Mouse (Mus musculus) lung, postnatal 0 days (tissue): ENCODE results near the gene Urm1. TPM values are rescaled to one million over a fixed set of nuclear protein-coding genes. Genes with fewer than 3 reads are reported as not detected.

Experiments used
- ATAC-seq: fragments of 200-750 bp; cut with Nextera tagmentation; 2 replicates; pipeline ENCODE4 v1.8.0; 2017; ENCODE audit warnings: moderate library complexity
- DNase-seq: peaks from one replicate; pipeline ENCODE4 v3.0.0-alpha.2; 2016; ENCODE audit warnings: low spot score
- H3K27ac ChIP-seq: fragments of 300-500 bp; sonication (generic); 2 replicates; pipeline ENCODE4 v1.5.1; 2014; ENCODE audit warnings: antibody characterized with exemption, mild to moderate bottlenecking, low read length, mixed read lengths
- H3K27me3 ChIP-seq: fragments of 300-500 bp; sonication (generic); replicated peaks from 2 replicates; pipeline ENCODE4 v1.6.1; 2014; ENCODE audit warnings: low read length, mixed read lengths; ENCODE audit not compliant: insufficient read depth
- H3K36me3 ChIP-seq: fragments of 300-500 bp; sonication (generic); 2 replicates; pipeline ENCODE4 v1.6.1; 2014; ENCODE audit warnings: low read length, mixed read lengths; ENCODE audit not compliant: insufficient read depth
- H3K4me1 ChIP-seq: fragments of 300-500 bp; sonication (generic); 2 replicates; pipeline ENCODE4 v1.6.1; 2014; ENCODE audit warnings: antibody characterized with exemption, low read depth, low read length, mixed read lengths; ENCODE audit not compliant: insufficient read depth
- H3K4me2 ChIP-seq: fragments of 300-500 bp; sonication (generic); replicated peaks from 2 replicates; pipeline ENCODE4 v1.6.1; 2014; ENCODE audit warnings: low read depth, mild to moderate bottlenecking, low read length, moderate library complexity, mixed read lengths
- H3K4me3 ChIP-seq: fragments of 300-500 bp; sonication (generic); 2 replicates; pipeline ENCODE4 v1.5.1; 2014; ENCODE audit warnings: low read depth, low read length
- H3K9ac ChIP-seq: fragments of 300-500 bp; sonication (generic); replicated peaks from 2 replicates; pipeline ENCODE4 v1.6.1; 2014; ENCODE audit warnings: low read depth, mild to moderate bottlenecking
- H3K9me3 ChIP-seq: fragments of 300-500 bp; sonication (generic); 2 replicates; pipeline ENCODE4 v1.6.1; 2016; ENCODE audit warnings: low read length, mixed read lengths
- CTCF ChIP-seq: IDR thresholded peaks from 2 replicates; pipeline ENCODE4 v1.5.1; 2016; ENCODE audit warnings: antibody characterized with exemption, mild to moderate bottlenecking
- EP300 ChIP-seq: IDR thresholded peaks from 2 replicates; pipeline ENCODE4 v1.6.1; 2016; ENCODE audit warnings: antibody characterized with exemption, mild to moderate bottlenecking, control low read depth
- WGBS: fragments of 180-500 bp; shearing (Covaris S2); extraction: QIAGEN DNeasy Blood & Tissue Kit; methylation state at CpG from one replicate; pipeline ENCODE4 v1.1.7; 2014; 5-methylcytosine and 5-hydroxymethylcytosine counted together
- polyA plus RNA-seq: library from polyadenylated mRNA; unstranded; fragments of >200 nt; fragmentation: Nextera tagmentation; extraction: Ambion mirVana; gene quantifications from 2 replicates; pipeline ENCODE4 v1.2.1, GENCODE M21; 2015

The Urm1 gene
- polyA plus RNA-seq, 1 experiment from 2014 or later = 19.0 TPM

DNA sequence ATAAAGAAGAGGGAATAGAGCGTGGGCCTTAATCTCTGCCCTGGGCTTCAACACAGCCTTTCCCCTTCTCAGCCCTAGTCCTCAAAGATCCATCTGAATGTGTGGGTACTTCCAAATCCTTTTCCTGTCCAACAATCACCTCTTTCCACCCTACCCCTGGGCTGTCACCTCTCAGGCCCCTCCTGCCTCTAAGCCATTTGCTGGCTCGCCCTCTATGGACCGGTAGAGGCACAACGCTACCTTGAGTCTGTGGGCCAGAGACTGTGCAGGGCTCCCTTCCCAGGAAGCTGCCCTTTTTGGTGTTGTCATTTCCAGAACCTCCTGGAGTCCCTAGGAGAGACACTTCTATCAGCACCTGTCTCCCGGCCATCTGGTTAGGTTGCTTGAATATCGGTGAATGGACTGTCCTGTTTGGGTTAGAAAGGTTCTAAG, 16.5 kb upstream of the Urm1 start:
- TF ChIP-seq EP300 (no peak), CTCF (peak; percentile 66)

DNA sequence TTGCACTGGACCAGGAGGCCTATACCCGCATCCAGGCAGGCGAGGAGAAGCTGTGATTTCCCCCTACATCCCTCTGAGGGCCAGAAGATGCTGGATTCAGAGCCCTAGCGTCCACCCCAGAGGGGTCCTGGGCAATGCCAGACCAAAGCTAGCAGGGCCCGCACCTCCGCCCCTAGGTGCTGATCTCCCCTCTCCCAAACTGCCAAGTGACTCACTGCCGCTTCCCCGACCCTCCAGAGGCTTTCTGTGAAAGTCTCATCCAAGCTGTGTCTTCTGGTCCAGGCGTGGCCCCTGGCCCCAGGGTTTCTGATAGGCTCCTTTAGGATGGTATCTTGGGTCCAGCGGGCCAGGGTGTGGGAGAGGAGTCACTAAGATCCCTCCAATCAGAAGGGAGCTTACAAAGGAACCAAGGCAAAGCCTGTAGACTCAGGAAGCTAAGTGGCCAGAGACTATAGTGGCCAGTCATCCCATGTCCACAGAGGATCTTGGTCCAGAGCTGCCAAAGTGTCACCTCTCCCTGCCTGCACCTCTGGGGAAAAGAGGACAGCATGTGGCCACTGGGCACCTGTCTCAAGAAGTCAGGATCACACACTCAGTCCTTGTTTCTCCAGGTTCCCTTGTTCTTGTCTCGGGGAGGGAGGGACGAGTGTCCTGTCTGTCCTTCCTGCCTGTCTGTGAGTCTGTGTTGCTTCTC, 4.0 kb upstream of the Urm1 start:
- H3K9ac ChIP-seq = no peak overlapping the region
- TF ChIP-seq CTCF (no peak), EP300 (no peak)
- no peaks in the 10 kb centered on the region; the same call in 1 of the 2 replicates for H3K4me1 ChIP-seq
- H3K9me3 ChIP-seq = no peaks in the 10 kb centered on the region
- peaks cover 31% of the 10 kb centered on the region for H3K36me3 ChIP-seq
- 78% methylated on average over 11 of the region's 11 CpGs for WGBS
- no peak for DNase-seq
- no peak overlapping the region for H3K27ac ChIP-seq
- H3K27me3 ChIP-seq = no peaks in the 10 kb centered on the region
- H3K4me2 ChIP-seq = no peak overlapping the region
- no peak for ATAC-seq
- no peak overlapping the region for H3K4me3 ChIP-seq

More for the DNA sequence above, 16.5 kb upstream of the Urm1 start:
- Histone ChIP-seq H3K9ac (peak overlapping the region; percentile 82; the same call in 1 of the 2 replicates), H3K9me3 (no peaks in the 10 kb centered on the region), H3K36me3 (peaks cover 14% of the 10 kb centered on the region; the same call in 1 of the 2 replicates), H3K27me3 (no peaks in the 10 kb centered on the region), H3K4me1 (peaks cover 11% of the 10 kb centered on the region), H3K4me2 (peak overlapping the region; percentile 87), H3K27ac (no peak overlapping the region; the same call in 1 of the 2 replicates), H3K4me3 (peak overlapping the region; percentile 77)
- 12% methylated on average over 6 of the region's 6 CpGs for WGBS
- DNase-seq (peak; percentile 56), ATAC-seq (peak; percentile 28; the same call in 1 of the 2 replicates)

DNA sequence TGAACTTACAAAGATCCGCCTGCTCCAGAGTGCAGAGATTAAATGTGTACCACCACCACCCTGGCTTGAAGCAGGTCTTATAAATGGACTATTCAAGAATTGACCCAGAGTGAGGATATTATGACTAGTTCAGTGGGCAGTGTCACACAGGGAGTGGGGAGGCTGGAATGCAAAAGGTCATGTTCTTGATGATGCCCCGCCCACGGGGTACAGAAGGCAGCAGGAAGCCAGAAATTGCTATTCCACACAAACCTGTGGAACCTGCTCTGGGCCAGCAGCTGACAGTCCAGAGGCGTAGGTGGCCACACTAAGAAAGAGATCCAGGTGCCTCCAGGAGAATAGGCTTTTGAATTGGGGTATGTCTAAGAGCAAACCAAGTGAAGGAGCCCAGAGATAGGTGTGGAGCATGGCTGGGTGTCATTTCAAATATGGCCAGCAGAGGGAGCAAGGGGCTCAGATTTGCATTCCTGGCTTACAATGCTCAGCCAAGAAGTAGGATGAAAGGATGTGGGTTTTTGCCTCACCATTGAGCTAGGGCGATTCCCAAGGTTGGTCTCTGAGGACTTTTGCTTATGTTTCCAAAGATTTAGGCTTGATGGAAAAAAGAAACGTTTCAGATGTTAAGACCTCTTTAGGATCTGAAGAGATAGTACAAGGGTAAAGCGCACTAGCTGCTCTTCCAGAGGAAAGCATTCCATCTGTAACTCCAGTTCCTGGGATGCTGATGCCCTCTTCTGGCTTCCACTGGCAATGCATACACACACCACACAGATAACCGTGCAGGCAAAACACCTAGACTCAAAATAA, 2.2 kb upstream of the Urm1 start:
- no peaks in the 10 kb centered on the region; the same call in 1 of the 2 replicates for H3K4me1 ChIP-seq
- H3K4me2 ChIP-seq = peak overlapping the region; percentile 22; the same call in 1 of the 2 replicates
- no peak overlapping the region for H3K4me3 ChIP-seq
- ATAC-seq (peak; percentile 69), DNase-seq (peak; percentile 84)
- no peaks in the 10 kb centered on the region for H3K27me3 ChIP-seq
- no peak overlapping the region for H3K9ac ChIP-seq
- 30% methylated on average over 8 of the region's 8 CpGs for WGBS
- H3K27ac ChIP-seq = 0 out of 2 replicates have a peak overlapping the region, but pooled peaks have one; percentile 0
- TF ChIP-seq EP300 (no peak), CTCF (peak; percentile 80)
- peaks cover 16% of the 10 kb centered on the region for H3K36me3 ChIP-seq
- no peaks in the 10 kb centered on the region for H3K9me3 ChIP-seq

DNA sequence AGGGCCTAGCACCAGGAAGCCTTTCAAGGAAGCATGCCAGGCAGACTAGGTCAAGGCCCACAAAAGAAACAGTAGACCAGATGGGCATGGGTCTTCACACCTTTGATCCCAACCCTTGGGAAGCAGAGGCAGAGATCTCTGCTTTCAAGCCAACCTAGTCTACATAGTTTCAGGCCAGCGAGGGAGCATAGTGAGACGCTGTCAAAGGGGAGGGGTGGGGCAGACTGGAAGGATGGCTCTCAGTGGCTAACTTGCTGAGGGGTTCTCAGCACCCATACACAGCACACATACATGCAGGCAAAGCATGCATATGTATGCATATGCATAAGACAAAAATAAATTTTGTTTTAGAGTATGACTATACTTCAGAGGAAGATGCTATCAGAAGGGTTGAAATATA, 512 bp upstream of the Urm1 start:
- peak overlapping the region; percentile 73; the same call in 1 of the 2 replicates for H3K4me2 ChIP-seq
- no peak overlapping the region for H3K9ac ChIP-seq
- no peaks in the 10 kb centered on the region for H3K9me3 ChIP-seq
- H3K4me1 ChIP-seq = no peaks in the 10 kb centered on the region; the same call in 1 of the 2 replicates
- no peak for TF ChIP-seq CTCF
- TF ChIP-seq EP300 = no peak
- H3K4me3 ChIP-seq = no peak overlapping the region
- no peak for DNase-seq
- WGBS = 23% methylated on average over 2 of the region's 2 CpGs
- no peak overlapping the region for H3K27ac ChIP-seq
- H3K36me3 ChIP-seq = peaks cover 5% of the 10 kb centered on the region
- no peak for ATAC-seq
- no peaks in the 10 kb centered on the region for H3K27me3 ChIP-seq

DNA sequence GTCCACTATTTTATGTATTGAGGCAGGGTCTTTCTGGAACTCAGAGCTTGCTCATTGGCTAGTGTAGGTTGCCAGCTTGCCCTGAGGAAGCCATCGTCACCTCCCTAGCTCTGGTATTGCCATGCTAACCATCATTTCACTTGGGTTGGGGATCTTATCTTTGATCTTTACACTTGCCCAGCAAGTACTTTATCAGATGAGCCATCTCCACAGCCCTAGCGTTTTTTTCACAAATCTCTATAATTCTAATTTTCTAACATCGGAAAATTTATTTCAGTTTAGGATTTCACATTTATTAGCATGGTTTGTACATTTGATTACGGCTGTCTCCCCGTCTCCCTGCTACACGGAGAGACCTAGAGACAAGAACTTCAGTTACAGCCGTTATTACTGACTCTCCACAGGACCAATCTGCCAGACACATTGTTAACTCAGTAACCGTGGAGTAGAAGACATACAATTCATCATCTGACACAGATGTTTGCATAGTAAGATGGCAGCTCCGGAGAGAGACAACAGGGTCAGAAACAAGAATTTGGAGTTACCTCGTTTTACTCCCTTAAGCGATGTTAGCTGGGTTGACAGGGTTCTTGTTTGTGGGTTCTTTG, 6.5 kb downstream of the Urm1 start:
- Histone ChIP-seq H3K4me2 (peak overlapping the region; percentile 78), H3K9me3 (no peaks in the 10 kb centered on the region), H3K4me1 (no peaks in the 10 kb centered on the region), H3K27ac (peak overlapping the region; percentile 86), H3K27me3 (no peaks in the 10 kb centered on the region), H3K9ac (peak overlapping the region; percentile 50), H3K36me3 (no peaks in the 10 kb centered on the region), H3K4me3 (peak overlapping the region; percentile 77)
- 7% methylated on average over 11 of the region's 11 CpGs for WGBS
- ATAC-seq (peak; percentile 21; the same call in 1 of the 2 replicates), DNase-seq (peak; percentile 52)
- TF ChIP-seq CTCF = no peak
- no peak for TF ChIP-seq EP300
